Mouse (Mus musculus) hindbrain, postnatal 0 days (tissue): ENCODE results near the gene Rtl5. TPM values are rescaled to one million over a fixed set of nuclear protein-coding genes. Genes with fewer than 3 reads are reported as not detected.
"Not testable (repeated sequence)": the region's sequence is repeated elsewhere in the genome, so short reads cannot be mapped to it uniquely, and the experiment has no call there.

Experiments used
- ATAC-seq: fragments of 200-750 bp; cut with Nextera tagmentation; 2 replicates; pipeline ENCODE4 v1.8.0; 2017; ENCODE audit warnings: mild to moderate bottlenecking, moderate TSS enrichment, moderate library complexity
- DNase-seq: peaks from one replicate; pipeline ENCODE4 v3.0.0-alpha.2; 2015; ENCODE audit warnings: low spot score
- H3K27ac ChIP-seq: fragments of 300-500 bp; sonication (generic); 2 replicates; pipeline ENCODE4 v1.5.1; 2014; ENCODE audit warnings: mild to moderate bottlenecking
- H3K27me3 ChIP-seq: fragments of 300-500 bp; sonication (generic); 2 replicates; pipeline ENCODE4 v1.6.1; 2014; ENCODE audit warnings: low read length, mixed read lengths; ENCODE audit not compliant: insufficient read depth
- H3K36me3 ChIP-seq: fragments of 300-500 bp; sonication (generic); 2 replicates; pipeline ENCODE4 v1.6.1; 2014; ENCODE audit warnings: low read length, mixed read lengths; ENCODE audit not compliant: insufficient read depth
- H3K4me1 ChIP-seq: fragments of 300-500 bp; sonication (generic); 2 replicates; pipeline ENCODE4 v1.6.1; 2014; ENCODE audit warnings: antibody characterized with exemption, low read length, mixed read lengths; ENCODE audit not compliant: insufficient read depth
- H3K4me2 ChIP-seq: fragments of 300-500 bp; sonication (generic); 2 replicates; pipeline ENCODE4 v1.6.1; 2014; ENCODE audit warnings: low read depth, mild to moderate bottlenecking, low read length, moderate library complexity, mixed read lengths
- H3K4me3 ChIP-seq: fragments of 300-500 bp; sonication (generic); 2 replicates; pipeline ENCODE4 v1.5.1; 2014; ENCODE audit warnings: low read length
- H3K9ac ChIP-seq: fragments of 300-500 bp; sonication (generic); replicated peaks from 2 replicates; pipeline ENCODE4 v1.6.1; 2014; ENCODE audit warnings: mild to moderate bottlenecking, low read length, moderate library complexity, mixed read lengths
- H3K9me3 ChIP-seq: fragments of 300-500 bp; sonication (generic); 2 replicates; pipeline ENCODE4 v1.6.1; 2016; ENCODE audit warnings: low read length, mixed read lengths
- CTCF ChIP-seq: IDR thresholded peaks from 2 replicates; pipeline ENCODE4 v1.5.1; 2016; ENCODE audit warnings: antibody characterized with exemption, control low read depth, low read depth
- WGBS: fragments of 180-500 bp; shearing (Covaris S2); extraction: QIAGEN DNeasy Blood & Tissue Kit; methylation state at CpG from one replicate; pipeline ENCODE4 v1.1.7; 2014; 5-methylcytosine and 5-hydroxymethylcytosine counted together
- polyA plus RNA-seq: library from polyadenylated mRNA; unstranded; fragments of >200 nt; fragmentation: Nextera tagmentation; extraction: Ambion mirVana; gene quantifications from 2 replicates; pipeline ENCODE4 v1.2.1, GENCODE M21; 2015
- total RNA-seq: library from RNA; depleted of rRNA; stranded (reverse); fragments of >200 nt; gene quantifications from 2 replicates; pipeline ENCODE4 v1.2.3, GENCODE M21; 2014; rRNA removed

Rtl5 gene
- total RNA-seq, result 23.7 and 33.8 TPM in 2 replicates
- 3.6 and 4.8 TPM in 2 replicates for polyA plus RNA-seq

- H3K4me1 ChIP-seq, result no peaks in the 10 kb centered on the region
- H3K27me3 ChIP-seq, result no peaks in the 10 kb centered on the region
- WGBS, result 25% methylated on average over 60 of the region's 61 CpGs
- peak within 1 kb of the TSS; percentile 74 for H3K27ac ChIP-seq
- H3K4me2 ChIP-seq, result peak within 1 kb of the TSS; percentile 66
- no peaks in the 10 kb centered on the region for H3K9me3 ChIP-seq
- peak within 1 kb of the TSS; percentile 57 for H3K9ac ChIP-seq
- ATAC-seq, result peak; percentile 95
- peak; percentile 90 for DNase-seq
- peak within 1 kb of the TSS; percentile 49 for H3K4me3 ChIP-seq
- no peaks in the 10 kb centered on the region for H3K36me3 ChIP-seq
- no peak for TF ChIP-seq CTCF
Observed at GRCm38 (mm10) chrX:102070591-102071471, at the start of gene Rtl5. Rtl5 (minus strand) TSS chrX:102071304.

DNA sequence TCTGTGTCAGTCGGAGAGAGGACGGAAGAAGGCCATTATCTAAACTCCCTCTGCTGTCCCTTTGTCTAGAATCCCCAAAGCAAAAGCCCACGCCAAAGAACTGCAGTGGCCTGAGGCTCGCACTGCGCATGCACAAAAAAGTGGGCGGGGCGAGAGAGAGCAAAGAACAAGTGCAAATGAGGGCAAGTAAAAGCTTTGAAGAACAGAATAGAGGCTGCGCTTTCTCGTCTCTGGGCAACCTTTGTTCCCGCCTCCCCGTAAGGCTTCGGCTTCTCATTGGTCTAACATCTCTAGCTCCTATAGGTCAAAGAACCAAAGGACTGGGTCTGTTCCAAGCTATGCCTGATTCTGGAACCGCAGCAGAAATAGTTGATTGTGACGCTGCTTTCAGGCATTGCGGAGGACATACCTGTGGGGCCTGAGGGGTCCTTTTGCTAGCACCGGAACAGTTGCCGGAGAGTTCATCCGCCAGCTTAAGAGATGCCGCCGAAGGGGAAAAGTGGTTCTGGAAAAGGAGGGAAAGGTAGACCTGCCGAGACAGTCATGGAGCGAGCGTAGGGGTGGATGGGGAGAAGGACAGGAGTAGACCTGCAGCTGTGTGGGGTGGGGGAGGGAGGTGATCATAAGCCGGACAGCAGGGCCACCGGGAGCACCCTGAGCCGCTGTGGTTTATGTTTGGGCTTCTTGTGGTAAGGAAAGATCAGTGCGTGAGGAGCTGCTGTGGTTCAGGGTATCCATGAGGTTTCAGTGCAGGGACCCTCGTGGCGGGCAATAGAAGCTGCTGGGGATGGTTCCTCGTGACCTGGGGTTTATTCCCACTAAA, 48.1 kb upstream of the Rtl5 start, which contains the start of gene Pin4:
Gene Pin4, plus strand, starts transcription at position 406 of the 823 bp plus-strand sequence.
- no peaks in the 10 kb centered on the region for H3K4me1 ChIP-seq
- peak within 1 kb of the TSS; percentile 60 for H3K27ac ChIP-seq
- WGBS, result 24% methylated on average over 30 of the region's 30 CpGs
- peak; percentile 51 for TF ChIP-seq CTCF
- H3K4me3 ChIP-seq, result peak within 1 kb of the TSS; percentile 51
- peak; percentile 96 for DNase-seq
- no peaks in the 10 kb centered on the region for H3K27me3 ChIP-seq
- peak within 1 kb of the TSS; percentile 56 for H3K9ac ChIP-seq
- peak; percentile 99 for ATAC-seq
- H3K36me3 ChIP-seq, result no peaks in the 10 kb centered on the region
- H3K4me2 ChIP-seq, result peak within 1 kb of the TSS; percentile 63
- no peaks in the 10 kb centered on the region for H3K9me3 ChIP-seq

- H3K9me3 ChIP-seq, result no peaks in the 10 kb centered on the region
- 31% methylated on average over 4 of the region's 4 CpGs for WGBS
- ATAC-seq, result no peak
- H3K4me1 ChIP-seq, result no peaks in the 10 kb centered on the region
- DNase-seq, result peak; percentile 28
- H3K9ac ChIP-seq, result no peak overlapping the region
- no peak for TF ChIP-seq CTCF
- H3K27ac ChIP-seq, result peak overlapping the region; percentile 52; the same call in 1 of the 2 replicates
- H3K36me3 ChIP-seq, result no peaks in the 10 kb centered on the region
- no peak overlapping the region for H3K4me2 ChIP-seq
- no peak overlapping the region for H3K4me3 ChIP-seq
- H3K27me3 ChIP-seq, result no peaks in the 10 kb centered on the region
Observed at GRCm38 (mm10) chrX:102115676-102116075, 44.6 kb upstream of the Rtl5 start.

DNA sequence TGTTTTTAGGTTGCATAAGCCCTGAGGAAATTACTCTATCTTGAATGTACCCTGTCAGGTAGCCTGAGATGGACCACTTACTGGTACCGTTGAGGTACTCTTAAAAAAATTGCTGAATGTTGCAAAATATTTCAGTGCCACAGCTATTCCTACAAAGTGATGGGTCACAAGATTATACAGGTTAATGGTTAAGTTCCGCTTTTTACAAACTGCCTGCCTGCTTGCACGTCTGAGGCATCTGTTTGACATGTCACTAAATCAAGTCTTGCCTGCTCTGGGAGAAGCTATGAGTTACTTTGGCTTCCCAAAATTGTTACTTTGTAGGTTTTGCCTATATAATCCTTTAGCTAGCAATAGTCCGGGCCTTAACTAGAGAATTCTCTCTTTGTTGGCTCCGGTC, 38.2 kb upstream of the Rtl5 start:
- DNase-seq, ATAC-seq, H3K9me3 ChIP-seq, H3K4me2 ChIP-seq, H3K27ac ChIP-seq, H3K4me3 ChIP-seq, H3K27me3 ChIP-seq, H3K4me1 ChIP-seq, H3K36me3 ChIP-seq, H3K9ac ChIP-seq: not testable (repeated sequence)
- WGBS, result 83% methylated on average over 5 of the region's 5 CpGs

GRCm38 (mm10) chrX:102103830-102104229, 32.7 kb upstream of the Rtl5 start:
- ATAC-seq, DNase-seq, H3K4me3 ChIP-seq, H3K9me3 ChIP-seq, H3K4me2 ChIP-seq, H3K27me3 ChIP-seq, H3K9ac ChIP-seq, H3K27ac ChIP-seq, H3K4me1 ChIP-seq, H3K36me3 ChIP-seq: not testable (repeated sequence)
- 74% methylated on average over 2 of the region's 2 CpGs for WGBS

DNA sequence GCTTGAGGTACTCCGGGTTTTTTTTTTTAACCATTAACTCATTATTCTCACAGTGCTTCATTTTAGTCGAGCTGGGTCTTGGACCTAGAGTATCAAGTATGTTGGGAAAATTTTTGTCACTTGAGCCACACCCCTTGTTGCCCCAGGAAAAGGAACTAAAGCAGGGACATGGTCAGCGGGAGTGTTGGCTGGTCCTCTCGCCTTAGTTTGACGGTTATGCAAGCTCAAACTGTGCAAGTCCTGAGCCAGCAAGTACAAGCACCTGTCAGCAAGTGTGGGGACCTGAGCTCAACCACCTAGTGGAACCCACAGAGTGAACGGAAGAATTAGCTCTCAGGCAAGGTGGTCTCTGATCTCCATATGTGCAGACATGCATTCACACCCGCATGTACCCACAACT, 30.8 kb upstream of the Rtl5 start:
- Histone ChIP-seq H3K9me3 (no peaks in the 10 kb centered on the region), H3K27me3 (no peaks in the 10 kb centered on the region), H3K4me3 (no peak overlapping the region), H3K4me2 (no peak overlapping the region), H3K4me1 (no peaks in the 10 kb centered on the region), H3K9ac (no peak overlapping the region), H3K36me3 (no peaks in the 10 kb centered on the region), H3K27ac (no peak overlapping the region)
- no peak for ATAC-seq
- TF ChIP-seq CTCF, result no peak
- WGBS, result 64% methylated on average over 7 of the region's 7 CpGs
- DNase-seq, result no peak
